In genomic region chr1:128513911-128514310, GRCm38 (mm10) we compare ENCODE assay signal across 25 mouse cellular contexts.
"Had no signal": no experiment of that assay in that cellular context is flagged by ENCODE, and none has a peak within 500 bp of the region (broad histone marks: within the 10 kb centered on the region; RNA-seq: fewer than 3 reads in every experiment).

No protein-coding gene starts in this region.

- H3K4me2 ChIP-seq: embryonic facial prominence, embryonic 12.5 days; embryonic facial prominence, embryonic 13.5 days; embryonic facial prominence, embryonic 15.5 days; forebrain, embryonic 12.5 days; forebrain, embryonic 13.5 days; forebrain, embryonic 15.5 days had no signal

- DNase-seq: cerebellum, adult 8-10 months; cerebellum, adult 9-10 months; cerebellum, adult 9-11 months; cerebellum, postnatal 10 days; cerebellum, postnatal 14 days; cerebellum, postnatal 25 days; cerebellum, postnatal 36 days; embryo, embryonic 11 days; forebrain, postnatal 0 days; gastrocnemius, adult 2 months; gastrocnemius, postnatal 10 days; gastrocnemius, postnatal 14 days; gastrocnemius, postnatal 25 days; gastrocnemius, postnatal 36 days; heart, adult 18-20 months; heart, adult 2 months had no signal

- H3K9ac ChIP-seq: embryonic facial prominence, embryonic 12.5 days; embryonic facial prominence, embryonic 13.5 days; embryonic facial prominence, embryonic 15.5 days; forebrain, embryonic 12.5 days; forebrain, embryonic 13.5 days; forebrain, embryonic 15.5 days; forebrain, postnatal 0 days had no signal

- H3K27ac ChIP-seq: embryonic facial prominence, embryonic 10.5 days; embryonic facial prominence, embryonic 12.5 days; embryonic facial prominence, embryonic 13.5 days; embryonic facial prominence, embryonic 15.5 days; forebrain, embryonic 10.5 days; forebrain, embryonic 12.5 days; forebrain, embryonic 13.5 days; forebrain, embryonic 15.5 days; gastrocnemius, adult 2 months; heart, adult 2 months had no signal

- H3K4me3 ChIP-seq: embryonic facial prominence, embryonic 10.5 days; embryonic facial prominence, embryonic 12.5 days; embryonic facial prominence, embryonic 13.5 days; embryonic facial prominence, embryonic 15.5 days; erythroblast, embryonic 14.5 days; forebrain, embryonic 10.5 days; forebrain, embryonic 12.5 days; forebrain, embryonic 13.5 days; forebrain, embryonic 15.5 days; gastrocnemius, adult 2 months; heart, adult 2 months had no signal

- H3K9me3 ChIP-seq: embryonic facial prominence, embryonic 10.5 days; embryonic facial prominence, embryonic 12.5 days; embryonic facial prominence, embryonic 13.5 days; embryonic facial prominence, embryonic 15.5 days; forebrain, embryonic 10.5 days; forebrain, embryonic 12.5 days; forebrain, embryonic 13.5 days; forebrain, embryonic 15.5 days had no signal

- H3K36me3 ChIP-seq: embryonic facial prominence, embryonic 10.5 days; embryonic facial prominence, embryonic 12.5 days; embryonic facial prominence, embryonic 13.5 days; embryonic facial prominence, embryonic 15.5 days; forebrain, embryonic 10.5 days; forebrain, embryonic 12.5 days; forebrain, embryonic 15.5 days had no signal

- H3K27me3 ChIP-seq: embryonic facial prominence, embryonic 12.5 days; embryonic facial prominence, embryonic 13.5 days; embryonic facial prominence, embryonic 15.5 days; forebrain, embryonic 12.5 days; forebrain, embryonic 13.5 days; forebrain, embryonic 15.5 days had no signal

- H3K4me1 ChIP-seq: embryonic facial prominence, embryonic 10.5 days; embryonic facial prominence, embryonic 12.5 days; embryonic facial prominence, embryonic 13.5 days; embryonic facial prominence, embryonic 15.5 days; forebrain, embryonic 10.5 days; forebrain, embryonic 12.5 days; forebrain, embryonic 13.5 days; forebrain, embryonic 15.5 days had no signal
